Mouse (Mus musculus) mouse embryonic stem cell (cell line): ENCODE data around the gene Lmo7.

ENCODE experiments used
- in situ Hi-C, 2 experiments: fragments of 300-500 bp; cut with MboI; formaldehyde crosslinking; loops; 1 replicate in 1 of 2; 3 replicates in 1 of 2; pipeline ENCODE4 v1.14.3; 2019 to 2020; ENCODE audit warnings: low sequenced_read_pairs in 2 of 2, low pct_unique_long_range_greater_than_20kb in 1 of 2, mixed read lengths in 1 of 2; ENCODE audit not compliant: unreplicated experiment in 1 of 2

Gene Lmo7

DNA sequence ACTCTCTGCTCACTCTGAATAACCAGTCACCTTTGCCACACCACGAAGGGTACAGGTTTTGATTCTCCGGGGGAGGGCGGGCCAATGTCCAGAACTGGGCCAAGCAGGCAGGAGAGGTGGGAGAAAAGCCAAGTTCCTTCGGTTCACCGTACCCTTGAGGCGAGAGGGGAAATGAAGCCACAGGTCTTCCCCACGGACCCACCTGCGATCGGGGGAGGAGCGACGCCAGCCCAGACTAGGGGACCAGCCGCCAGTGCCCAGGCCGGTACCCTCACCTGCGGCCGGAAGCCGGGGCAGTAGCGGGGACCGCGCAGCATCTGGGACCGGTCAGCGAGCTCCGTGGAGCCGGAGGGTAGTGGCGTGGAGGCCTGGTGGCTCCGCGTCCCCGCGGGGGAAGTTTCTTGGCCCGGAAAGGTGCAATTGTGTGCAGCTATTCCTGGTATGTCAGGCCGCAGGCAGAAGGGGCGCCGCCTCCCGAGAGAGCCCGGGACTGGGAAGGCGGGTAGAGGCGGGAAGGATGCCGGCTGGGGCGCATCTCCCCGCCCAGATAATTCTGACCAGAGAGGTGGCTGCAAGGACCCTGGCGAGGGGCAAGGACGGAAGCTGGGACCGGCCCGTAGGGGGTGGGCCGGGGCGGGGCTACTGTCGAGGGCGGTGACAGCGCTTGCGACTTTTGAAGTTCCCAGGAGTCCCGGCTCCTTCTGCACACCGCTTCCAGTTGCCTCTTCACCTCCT is at the start of gene Lmo7, which contains the start of gene Gm9922:
Lmo7 (plus strand) TSS at position 721 of the 735 bp plus-strand sequence.
Gm9922 (minus strand) TSS at position 578 of the 735 bp plus-strand sequence.
- in situ Hi-C loops: no loop called here

- in situ Hi-C loops: no loop called here
Observed at GRCm38 (mm10) chr14:101687696-101688095, 42.1 kb upstream of the Lmo7 start.

DNA sequence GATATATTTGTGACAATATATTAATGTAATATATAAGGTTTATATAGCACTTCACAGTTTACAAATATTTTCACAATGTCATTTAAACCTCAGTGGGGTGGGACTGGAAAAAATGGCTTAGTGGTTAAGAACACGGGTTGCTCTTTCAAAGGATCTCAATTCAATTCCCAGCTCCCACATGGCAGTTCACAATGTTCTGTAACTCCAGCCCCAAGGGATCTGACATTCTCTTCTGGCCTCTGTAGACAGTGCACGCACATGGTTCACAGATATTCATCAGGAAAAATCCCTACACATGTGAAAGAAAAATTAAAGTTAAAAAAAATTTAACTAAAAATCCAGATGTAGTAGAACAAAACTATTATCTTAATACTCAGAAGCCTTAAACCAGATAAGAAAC is 41.4 kb upstream of the Lmo7 start:
- in situ Hi-C loops: no loop called here

- in situ Hi-C loops: no loop called here
Observed at GRCm38 (mm10) chr14:101704479-101704878, 25.3 kb upstream of the Lmo7 start.

DNA sequence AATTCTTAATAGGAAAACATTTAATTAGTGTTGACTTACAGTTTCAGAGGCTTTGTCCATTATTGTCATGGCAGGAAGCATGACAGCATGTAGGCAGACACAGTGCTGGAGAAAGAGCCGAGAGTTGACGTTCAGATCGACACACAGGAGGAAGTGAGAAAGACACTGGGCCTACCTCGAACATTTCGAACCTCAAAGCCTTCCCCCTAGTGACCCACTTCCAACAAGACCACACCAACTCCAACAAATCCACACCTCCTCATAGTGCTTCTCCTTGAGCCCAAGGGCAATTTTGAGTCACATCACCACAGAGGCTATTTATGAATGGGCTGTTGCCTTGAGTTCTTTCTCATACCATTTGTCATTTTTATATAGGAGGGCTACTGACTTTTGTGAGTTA is 22.7 kb upstream of the Lmo7 start:
- in situ Hi-C loops: no loop called here

- in situ Hi-C loops: no loop called here
Observed at GRCm38 (mm10) chr14:101714414-101714813, 15.3 kb upstream of the Lmo7 start.

GRCm38 (mm10) chr14:101729972-101730692 is 375 bp downstream of the Lmo7 start:
- in situ Hi-C loops: no loop called here

GRCm38 (mm10) chr14:101733542-101734303 is 4.0 kb downstream of the Lmo7 start:
- in situ Hi-C loops: no loop called here

DNA sequence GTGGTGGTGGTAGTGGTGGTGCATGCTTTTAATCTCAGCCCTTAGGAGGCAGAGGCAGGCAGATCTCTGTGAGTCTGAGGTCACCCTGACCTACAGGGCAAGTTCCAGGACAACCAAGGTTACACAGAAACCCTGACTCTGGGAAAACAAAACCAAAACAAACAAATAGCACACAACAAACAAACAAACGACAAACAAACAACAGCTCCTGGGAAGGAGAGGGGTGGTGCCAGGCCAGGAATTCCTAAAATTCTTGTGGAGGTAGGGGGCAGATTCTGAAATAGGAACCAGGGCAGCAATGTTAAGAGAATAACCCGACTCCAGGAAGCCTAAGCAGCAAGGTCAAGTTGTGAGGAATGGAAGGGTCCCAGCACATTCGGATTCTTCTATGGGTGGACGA is 7.7 kb downstream of the Lmo7 start:
- in situ Hi-C loops: no loop called here

- in situ Hi-C loops: no loop called here
Observed at GRCm38 (mm10) chr14:101746635-101747034, 16.9 kb downstream of the Lmo7 start.

GRCm38 (mm10) chr14:101747811-101748210 is 18.1 kb downstream of the Lmo7 start:
- in situ Hi-C loops: no loop called here

- in situ Hi-C loops: no loop called here
Observed at GRCm38 (mm10) chr14:101748436-101748835, 18.7 kb downstream of the Lmo7 start.

DNA sequence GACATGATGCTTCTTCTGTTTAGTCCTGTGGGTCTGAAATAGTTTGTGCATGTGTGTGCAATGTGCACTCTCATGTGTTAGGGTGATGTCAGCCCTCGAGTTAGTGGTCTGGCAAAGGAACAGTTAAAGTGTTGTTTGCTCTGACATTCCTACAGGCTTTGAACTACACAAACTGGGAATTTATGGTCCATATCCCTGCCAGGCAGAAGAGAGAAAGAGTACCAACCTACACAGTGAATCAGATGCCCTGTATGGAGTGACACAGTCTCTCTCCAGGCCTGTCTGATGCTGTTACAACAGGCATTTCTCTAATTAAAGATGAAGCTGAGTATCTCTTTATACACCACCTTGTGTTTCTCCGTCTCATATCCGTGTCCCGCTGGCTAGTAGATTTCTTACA is 21.2 kb downstream of the Lmo7 start:
- in situ Hi-C loops: no loop called here

DNA sequence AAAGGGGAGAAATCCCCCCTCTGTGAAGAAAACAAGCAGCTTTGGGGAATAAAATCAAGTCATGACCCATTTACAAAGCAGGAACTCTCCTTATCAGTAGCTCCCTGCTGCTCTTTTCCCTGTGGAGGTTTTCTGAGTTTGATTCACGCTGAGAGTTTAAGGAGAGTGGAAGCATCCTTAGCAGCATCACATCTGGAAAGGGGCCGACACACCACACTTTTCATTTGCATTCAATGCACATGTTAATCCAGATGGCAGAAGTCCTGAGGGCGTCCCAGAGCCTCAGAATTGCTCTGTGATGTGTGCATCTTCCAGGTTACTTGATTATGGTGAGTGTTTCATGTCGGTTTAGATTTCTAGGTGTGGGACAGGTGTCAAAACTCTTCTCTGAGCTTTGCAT is 25.7 kb downstream of the Lmo7 start:
- in situ Hi-C loops: no loop called here

- in situ Hi-C loops: no loop called here
Observed at GRCm38 (mm10) chr14:101762267-101762666, 32.5 kb downstream of the Lmo7 start.

DNA sequence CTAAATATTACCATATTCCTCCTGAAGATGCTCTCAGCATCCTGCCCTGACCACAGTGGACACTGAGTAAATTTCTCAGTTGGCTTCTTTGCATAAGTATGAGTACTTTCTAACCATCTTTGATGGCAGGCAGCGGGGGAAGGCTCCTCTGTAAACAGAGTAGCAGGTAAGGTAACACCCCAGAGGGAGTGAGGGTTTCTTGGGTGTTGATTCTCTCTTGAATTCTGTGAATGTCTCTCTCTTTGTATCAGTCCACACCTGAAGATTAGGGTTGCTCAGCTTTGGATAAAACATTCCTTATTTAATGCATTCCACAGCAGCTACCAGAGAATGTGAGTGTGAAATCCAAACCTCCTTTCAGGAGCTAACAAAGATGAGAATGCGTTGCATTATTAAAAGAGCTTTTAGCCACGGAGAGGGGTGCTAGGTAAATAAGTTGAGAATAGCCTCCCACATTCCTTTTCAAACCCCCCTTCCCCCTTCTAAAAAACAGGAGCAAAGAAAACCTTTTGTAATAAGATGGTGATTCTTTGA is 34.1 kb downstream of the Lmo7 start:
- in situ Hi-C loops: no loop called here

DNA sequence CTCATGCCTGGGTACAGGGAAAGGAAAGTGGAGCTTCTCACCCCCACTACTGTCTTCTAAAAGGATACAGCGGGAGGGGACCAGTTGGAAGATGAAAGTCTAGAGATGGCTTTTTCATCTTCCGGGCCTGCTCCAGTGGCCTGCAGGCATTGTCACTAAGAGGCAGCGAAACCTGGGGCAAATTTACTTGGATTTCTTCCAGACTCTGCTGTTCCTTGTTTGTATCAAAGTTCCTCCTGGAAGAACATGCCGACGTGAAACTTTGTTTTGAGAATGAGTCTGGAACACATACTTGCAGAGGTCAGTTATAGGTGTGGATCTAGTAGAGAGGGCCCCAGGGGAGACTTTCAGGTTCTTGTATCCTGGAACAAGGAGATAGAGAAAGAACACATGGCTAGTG is 41.6 kb downstream of the Lmo7 start:
- in situ Hi-C loops: no loop called here

DNA sequence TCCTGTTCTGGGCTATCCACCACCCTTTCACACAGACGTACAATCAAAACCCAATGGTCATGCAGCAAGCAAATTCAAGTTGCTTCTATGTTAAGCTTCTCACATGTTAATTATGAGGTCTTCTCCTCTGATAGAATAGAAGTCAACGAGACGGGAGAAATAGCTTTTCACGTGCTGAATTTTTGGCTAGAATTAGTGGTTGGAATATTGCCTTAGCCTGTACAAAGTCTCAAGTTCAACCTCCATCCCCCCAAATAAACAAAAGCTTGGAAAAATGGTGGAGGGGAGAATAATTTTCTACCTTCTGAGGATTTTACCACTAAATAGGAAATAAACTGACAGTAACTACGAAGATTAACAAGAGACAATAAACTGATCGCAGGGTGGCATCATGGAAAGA is 42.0 kb downstream of the Lmo7 start:
- in situ Hi-C loops: no loop called here

GRCm38 (mm10) chr14:101774631-101775030 is 44.9 kb downstream of the Lmo7 start:
- in situ Hi-C loops: no loop called here
